Mouse (Mus musculus): ENCODE measurements around the gene Tfrc. TPM values are rescaled to one million over a fixed set of nuclear protein-coding genes. Genes with fewer than 3 reads are reported as not detected.

Tfrc gene
- total and polyA plus RNA-seq, 2 experiments = 3.9 to 16.0 TPM

- 30% methylated on average over 7 of the region's 7 CpGs for WGBS
- Histone ChIP-seq H3K79me2 (ENCODE audit: control insufficient read depth, insufficient read depth, low read length) (peaks cover 10% of the 10 kb centered on the region), H3K27ac (replicated peaks; ENCODE audit: insufficient read depth, low read depth, low read length) (peak overlapping the region; percentile 2), H3K36me3 (ENCODE audit: control insufficient read depth, insufficient read depth, low read length) (no peaks in the 10 kb centered on the region), H3K9ac (ENCODE audit: low read depth, low read length) (no peak overlapping the region), H3K27me3 (ENCODE audit: control insufficient read depth, insufficient read depth, low read length) (no peaks in the 10 kb centered on the region), H3K4me3 (ENCODE audit: insufficient read depth, low read depth, low read length) (no peak overlapping the region), H3K4me1 (ENCODE audit: control insufficient read depth, insufficient read depth, low read length) (peaks cover 10% of the 10 kb centered on the region; the same call in 1 of the 2 replicates)
- DNase-seq (ENCODE audit: extremely low read depth, low read depth, low spot score) = no peak
- TF ChIP-seq POLR2A (IDR thresholded peaks at IDR 0.05; ENCODE audit: extremely low read depth, insufficient read depth, low read length) (no peak), CTCF (IDR thresholded peaks at IDR 0.05; ENCODE audit: low read depth, low read length) (no peak)
Observed at GRCm38 (mm10) chr16:32607562-32608343, 967 bp upstream of the Tfrc start.

- Histone ChIP-seq H3K36me3 (ENCODE audit: control insufficient read depth, insufficient read depth, low read length) (no peaks in the 10 kb centered on the region; the same call in 1 of the 2 replicates), H3K27ac (replicated peaks; ENCODE audit: insufficient read depth, low read depth, low read length) (no peak overlapping the region; the same call in 1 of the 2 replicates), H3K27me3 (ENCODE audit: control insufficient read depth, insufficient read depth, low read length) (no peaks in the 10 kb centered on the region), H3K79me2 (ENCODE audit: control insufficient read depth, insufficient read depth, low read length) (peaks cover 10% of the 10 kb centered on the region), H3K9ac (ENCODE audit: low read depth, low read length) (peak overlapping the region; percentile 36; the same call in 1 of the 2 replicates), H3K4me1 (ENCODE audit: control insufficient read depth, insufficient read depth, low read length) (peaks cover 10% of the 10 kb centered on the region; the same call in 1 of the 2 replicates), H3K4me3 (ENCODE audit: insufficient read depth, low read depth, low read length) (peak overlapping the region; percentile 65; the same call in 1 of the 2 replicates)
- no peak for DNase-seq (ENCODE audit: extremely low read depth, low read depth, low spot score)
- TF ChIP-seq POLR2A (IDR thresholded peaks at IDR 0.05; ENCODE audit: extremely low read depth, insufficient read depth, low read length) = no peak
- TF ChIP-seq CTCF (IDR thresholded peaks at IDR 0.05; ENCODE audit: low read depth, low read length) = no peak
- 3% methylated on average over 8 of the region's 8 CpGs for WGBS
Observed at GRCm38 (mm10) chr16:32608344-32608711, 392 bp upstream of the Tfrc start.

- peak overlapping the region; percentile 90 for H3K9ac ChIP-seq (ENCODE audit: low read depth, low read length)
- H3K4me1 ChIP-seq (ENCODE audit: control insufficient read depth, insufficient read depth, low read length) = peaks cover 10% of the 10 kb centered on the region; the same call in 1 of the 2 replicates
- H3K79me2 ChIP-seq (ENCODE audit: control insufficient read depth, insufficient read depth, low read length) = peaks cover 10% of the 10 kb centered on the region
- no peaks in the 10 kb centered on the region for H3K27me3 ChIP-seq (ENCODE audit: control insufficient read depth, insufficient read depth, low read length)
- DNase-seq (ENCODE audit: extremely low read depth, low read depth, low spot score) = peak; percentile 48
- under 1% methylated on average over 14 of the region's 14 CpGs for WGBS
- peak overlapping the region; percentile 79 for H3K27ac ChIP-seq (replicated peaks; ENCODE audit: insufficient read depth, low read depth, low read length)
- H3K4me3 ChIP-seq (ENCODE audit: insufficient read depth, low read depth, low read length) = peak overlapping the region; percentile 65
- no peak for TF ChIP-seq POLR2A (IDR thresholded peaks at IDR 0.05; ENCODE audit: extremely low read depth, insufficient read depth, low read length)
- TF ChIP-seq CTCF (IDR thresholded peaks at IDR 0.05; ENCODE audit: low read depth, low read length) = no peak
- peaks cover under 1% of the 10 kb centered on the region for H3K36me3 ChIP-seq (ENCODE audit: control insufficient read depth, insufficient read depth, low read length)
Observed at GRCm38 (mm10) chr16:32609401-32609779, 670 bp downstream of the Tfrc start.

DNA sequence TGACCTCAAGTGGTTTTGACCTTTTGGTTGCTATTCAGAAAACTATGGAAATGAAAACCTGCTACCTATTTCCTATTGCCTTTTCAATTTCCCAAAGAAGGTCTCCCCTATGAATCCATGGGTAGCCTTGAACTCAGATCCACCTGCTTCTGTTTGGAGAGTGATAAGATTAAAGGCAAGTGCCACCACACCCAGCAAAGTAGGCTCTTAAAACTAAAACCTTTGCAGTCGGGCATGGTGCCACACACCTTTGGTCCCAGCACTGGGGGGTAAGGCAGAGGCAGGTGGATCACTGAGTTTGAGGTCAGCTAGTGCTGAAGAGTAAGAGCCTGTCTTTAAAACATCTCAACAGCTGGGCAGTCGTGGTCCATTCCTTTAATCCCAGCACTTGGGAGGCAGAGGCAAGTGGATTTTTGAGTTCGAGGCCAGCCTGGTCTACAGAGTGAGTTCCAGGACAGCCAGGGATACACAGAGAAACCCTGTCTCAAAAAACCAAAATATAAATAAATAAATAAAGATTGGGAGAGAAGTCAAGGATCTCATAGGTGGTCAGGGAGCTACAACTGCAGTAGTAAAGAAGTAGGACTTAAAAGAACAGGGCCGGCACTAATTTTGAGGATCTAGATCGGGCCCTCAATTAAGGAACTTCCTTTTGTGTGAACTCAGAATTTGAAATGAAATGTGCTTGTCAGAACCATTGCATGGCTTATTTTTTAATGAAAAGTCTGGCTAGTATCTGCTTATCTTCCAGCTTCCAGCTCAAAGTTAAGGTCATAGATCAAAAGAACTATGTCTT, 1.9 kb downstream of the Tfrc start:
- Histone ChIP-seq H3K4me1 (ENCODE audit: control insufficient read depth, insufficient read depth, low read length) (peaks cover 10% of the 10 kb centered on the region; the same call in 1 of the 2 replicates), H3K36me3 (ENCODE audit: control insufficient read depth, insufficient read depth, low read length) (peaks cover 11% of the 10 kb centered on the region), H3K27me3 (ENCODE audit: control insufficient read depth, insufficient read depth, low read length) (no peaks in the 10 kb centered on the region), H3K79me2 (ENCODE audit: control insufficient read depth, insufficient read depth, low read length) (peaks cover 10% of the 10 kb centered on the region), H3K9ac (ENCODE audit: low read depth, low read length) (no peak overlapping the region), H3K27ac (replicated peaks; ENCODE audit: insufficient read depth, low read depth, low read length) (no peak overlapping the region), H3K4me3 (ENCODE audit: insufficient read depth, low read depth, low read length) (no peak overlapping the region)
- TF ChIP-seq POLR2A (IDR thresholded peaks at IDR 0.05; ENCODE audit: extremely low read depth, insufficient read depth, low read length) = no peak
- TF ChIP-seq CTCF (IDR thresholded peaks at IDR 0.05; ENCODE audit: low read depth, low read length) = no peak
- DNase-seq (ENCODE audit: extremely low read depth, low read depth, low spot score) = peak; percentile 56
- 58% methylated on average over 5 of the region's 5 CpGs for WGBS

- H3K4me1 ChIP-seq (ENCODE audit: control insufficient read depth, insufficient read depth, low read length) = peaks cover 10% of the 10 kb centered on the region; the same call in 1 of the 2 replicates
- no peak overlapping the region for H3K27ac ChIP-seq (replicated peaks; ENCODE audit: insufficient read depth, low read depth, low read length)
- H3K4me3 ChIP-seq (ENCODE audit: insufficient read depth, low read depth, low read length) = no peak overlapping the region
- no peak overlapping the region for H3K9ac ChIP-seq (ENCODE audit: low read depth, low read length)
- WGBS = 51% methylated on average over 1 of the region's 1 CpGs
- DNase-seq (ENCODE audit: extremely low read depth, low read depth, low spot score) = no peak
- H3K27me3 ChIP-seq (ENCODE audit: control insufficient read depth, insufficient read depth, low read length) = no peaks in the 10 kb centered on the region
- H3K36me3 ChIP-seq (ENCODE audit: control insufficient read depth, insufficient read depth, low read length) = peaks cover 19% of the 10 kb centered on the region
- TF ChIP-seq CTCF (IDR thresholded peaks at IDR 0.05; ENCODE audit: low read depth, low read length) = no peak
- TF ChIP-seq POLR2A (IDR thresholded peaks at IDR 0.05; ENCODE audit: extremely low read depth, insufficient read depth, low read length) = no peak
- H3K79me2 ChIP-seq (ENCODE audit: control insufficient read depth, insufficient read depth, low read length) = peaks cover 10% of the 10 kb centered on the region
Observed at GRCm38 (mm10) chr16:32612052-32612451, 3.3 kb downstream of the Tfrc start.
